Mouse (Mus musculus) embryonic fibroblast, embryonic 13.5 days (primary cell): Measurements from ENCODE around the gene Gnb2.

Experiments used
- CTCF ChIP-seq: IDR thresholded peaks from 2 replicates; pipeline ENCODE4 v1.5.1; 2011; ENCODE audit warnings: mild to moderate bottlenecking, control low read depth, low read length, moderate library complexity, borderline replicate concordance; ENCODE audit not compliant: insufficient read depth
- POLR2A ChIP-seq: IDR thresholded peaks from 2 replicates; pipeline ENCODE4 v1.6.1; 2011; ENCODE audit warnings: low read depth, mild to moderate bottlenecking, control low read depth, low read length, moderate library complexity

- TF ChIP-seq CTCF (no peak), POLR2A (peak; percentile 40; the same call in 1 of the 2 replicates)
Measured at GRCm38 (mm10) chr5:137510014-137510501, 23.3 kb downstream of the Gnb2 start.
